Mouse (Mus musculus) c-Kit-positive CD71-positive TER-119-positive erythroid progenitor cells, embryonic 14.5 days (primary cell): ENCODE measurements around the gene Coq8b.
A peak's percentile ranks its signal among the peaks of the same experiment; 100 is the strongest.

Experiments
- DNase-seq: peaks from one replicate; pipeline ENCODE4 v3.0.0-alpha.2; 2013; ENCODE audit warnings: low spot score

Coq8b gene

DNA sequence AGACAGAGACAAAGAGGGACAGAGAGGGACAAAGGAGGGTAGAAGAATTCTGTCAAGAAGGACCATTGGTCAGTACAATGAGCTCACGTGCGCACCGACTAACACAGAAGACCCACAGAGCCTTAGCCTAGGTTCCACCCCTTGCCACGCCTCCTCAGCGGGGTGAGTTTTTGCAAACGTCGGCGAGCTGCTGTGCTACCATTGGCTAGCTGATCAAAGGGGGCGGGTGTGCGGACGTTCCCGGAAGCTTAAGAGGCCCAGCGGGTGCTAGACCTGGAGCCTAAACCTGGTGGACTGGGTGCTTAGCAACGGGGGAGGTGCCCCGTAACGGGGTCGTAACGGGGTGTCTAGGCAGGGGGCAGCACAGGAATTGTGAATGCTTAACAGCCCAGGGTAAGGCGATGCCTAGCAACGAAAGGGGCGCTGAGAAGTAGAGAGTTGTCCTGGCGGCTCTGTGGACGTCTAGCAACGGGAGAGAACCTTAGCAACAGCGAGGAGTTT is at the start of gene Coq8b:
Coq8b (plus strand) TSS at position 243 of the 501 bp plus-strand sequence.
- DNase-seq = peak; percentile 93

GRCm38 (mm10) chr7:27184964-27185363 is 47.9 kb upstream of the Coq8b start:
- peak; percentile 36 for DNase-seq

DNA sequence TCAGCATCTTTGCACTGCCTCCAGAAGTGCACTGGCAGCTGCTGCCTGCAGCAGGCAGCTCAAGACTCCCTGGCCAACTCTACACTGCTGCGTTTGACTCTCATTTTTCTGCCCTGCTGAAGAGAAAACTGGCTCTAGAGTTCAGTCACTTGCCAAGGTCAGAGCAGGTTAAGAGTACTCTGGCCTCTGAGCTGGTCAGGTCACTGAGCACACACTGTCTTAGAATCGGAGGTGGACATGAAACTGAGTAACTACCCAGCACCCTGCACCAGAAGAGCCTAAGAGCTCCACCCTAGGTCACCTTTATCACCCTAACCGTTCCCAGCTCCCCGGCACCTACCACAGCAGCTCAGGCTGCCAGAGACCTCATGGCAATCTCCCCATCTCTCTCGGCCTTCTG is 46.8 kb upstream of the Coq8b start:
- no peak for DNase-seq

GRCm38 (mm10) chr7:27189271-27189931 is 43.4 kb upstream of the Coq8b start:
- no peak for DNase-seq

- no peak for DNase-seq
Measured at GRCm38 (mm10) chr7:27192434-27192833, 40.4 kb upstream of the Coq8b start.

DNA sequence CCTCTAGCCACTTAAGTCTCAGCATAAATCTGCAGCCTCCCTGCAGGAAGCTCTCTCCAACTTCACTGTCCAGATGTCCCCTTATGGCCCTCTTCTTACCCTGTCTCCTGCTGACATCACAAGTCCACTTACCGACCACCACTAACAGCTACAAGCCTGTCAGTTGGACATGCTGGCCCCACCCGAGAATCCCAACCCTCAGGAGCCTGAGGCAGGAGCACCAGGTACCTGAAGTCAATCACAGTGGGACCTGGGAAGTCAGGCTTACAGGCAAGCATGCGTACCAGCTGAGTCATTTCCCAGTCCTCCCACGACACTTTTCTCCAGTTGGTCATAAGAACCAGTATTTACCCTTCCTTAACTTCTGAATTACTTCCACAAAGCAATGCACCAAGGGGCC is 39.1 kb upstream of the Coq8b start:
- no peak for DNase-seq

GRCm38 (mm10) chr7:27195681-27196611 is 36.9 kb upstream of the Coq8b start, which contains the start of the genes BC024978 and Snrpa:
BC024978 (plus strand) TSS chr7:27195781.
Snrpa (minus strand) TSS chr7:27196271.
- peak; percentile 99 for DNase-seq

GRCm38 (mm10) chr7:27197136-27197535 is 35.7 kb upstream of the Coq8b start:
- DNase-seq = no peak

GRCm38 (mm10) chr7:27197634-27198033 is 35.2 kb upstream of the Coq8b start:
- no peak for DNase-seq

- DNase-seq = no peak
Measured at GRCm38 (mm10) chr7:27198355-27198754, 34.5 kb upstream of the Coq8b start.

DNA sequence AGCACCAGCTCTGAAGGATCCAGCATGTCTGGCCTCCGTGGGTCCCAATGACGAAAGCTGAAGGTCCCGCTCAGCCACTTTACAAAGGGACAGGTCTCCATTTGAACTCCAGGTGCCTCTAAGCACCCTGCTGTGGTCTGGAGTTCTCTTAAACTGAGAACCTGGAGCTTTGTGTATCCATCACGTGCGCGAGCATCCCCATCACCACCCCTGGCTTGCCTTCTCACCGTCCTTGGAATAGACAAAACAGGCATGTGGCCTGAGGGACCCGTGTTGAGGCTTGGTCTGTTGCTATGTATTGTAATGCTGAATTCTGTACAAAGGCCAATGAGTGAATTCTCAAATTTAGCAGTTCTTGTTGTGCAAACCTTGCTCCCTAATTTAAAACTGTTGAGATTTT is 34.0 kb upstream of the Coq8b start:
- no peak for DNase-seq

DNA sequence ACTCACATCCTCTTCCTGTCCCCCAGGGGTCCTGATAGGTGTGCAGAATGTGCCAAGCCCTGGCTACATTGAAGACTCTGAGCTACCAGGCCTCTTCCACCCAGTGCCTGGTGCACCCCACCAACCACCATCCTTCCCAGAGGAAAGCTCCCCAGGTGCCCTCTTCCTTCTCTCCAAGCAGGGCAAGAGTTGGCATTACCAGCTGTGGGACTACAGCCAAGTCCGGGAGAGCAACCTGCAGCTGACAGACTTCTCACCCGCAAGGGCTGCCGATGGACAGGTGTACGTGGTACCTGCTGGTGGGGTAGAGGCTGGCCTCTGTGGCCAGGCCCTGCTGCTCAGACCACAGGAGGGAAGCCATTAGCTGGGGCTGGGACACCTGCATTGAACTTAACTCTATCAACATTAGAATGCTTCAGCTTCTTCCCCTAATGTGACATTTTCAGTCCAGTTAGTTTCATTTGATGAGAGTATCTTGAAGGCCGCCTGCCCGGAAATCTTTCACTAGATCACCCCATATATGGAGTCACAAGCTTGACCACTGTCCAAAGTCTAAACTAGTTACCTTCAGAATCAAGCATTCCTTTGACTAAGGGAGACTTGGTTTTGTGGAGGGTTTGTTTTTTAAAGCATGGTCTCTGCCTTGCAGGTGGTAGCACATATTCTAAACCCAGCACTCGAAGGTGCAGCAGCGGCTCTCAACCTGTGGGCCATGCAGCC is 28.9 kb upstream of the Coq8b start:
- DNase-seq = no peak

- no peak for DNase-seq
Measured at GRCm38 (mm10) chr7:27212626-27213025, 20.2 kb upstream of the Coq8b start.

DNA sequence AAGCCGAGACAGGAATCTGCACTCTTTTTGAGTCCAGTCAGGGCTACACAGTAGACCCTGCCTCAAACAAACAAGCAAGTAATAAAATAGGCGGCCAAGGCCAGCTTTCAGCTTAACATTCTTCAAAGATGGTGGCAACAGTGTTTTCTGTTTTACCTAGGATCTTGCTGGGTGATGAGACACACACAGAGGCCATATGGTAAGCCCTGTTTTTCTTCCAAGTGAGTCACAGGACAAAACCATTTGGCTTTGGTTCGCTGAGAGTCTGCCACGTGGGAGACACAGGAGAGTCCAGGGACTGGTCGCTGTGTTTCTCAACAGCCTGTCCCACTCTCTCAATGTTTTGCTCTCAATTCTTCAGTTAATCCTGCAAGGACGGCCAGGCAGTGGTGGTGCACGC is 14.2 kb upstream of the Coq8b start:
- no peak for DNase-seq

DNA sequence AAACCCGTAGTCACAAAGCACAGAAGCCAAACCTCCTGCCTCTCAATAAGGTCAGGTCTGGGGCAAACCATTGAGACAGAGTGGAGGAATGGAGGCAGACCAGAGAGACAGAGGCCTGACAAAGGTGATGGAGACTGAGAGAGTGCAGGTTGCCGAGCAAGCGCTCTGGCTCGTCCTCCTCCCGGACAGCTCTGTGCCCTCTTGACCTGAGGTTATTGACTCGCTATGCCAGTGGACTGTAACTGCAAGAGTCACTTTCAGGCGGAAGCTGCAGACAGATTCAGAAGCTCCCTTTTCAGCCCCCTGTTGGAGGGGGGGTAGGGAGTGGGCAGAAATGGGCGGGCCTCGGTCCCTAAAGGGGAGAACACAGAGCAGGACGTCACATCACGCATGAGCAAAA is 12.9 kb upstream of the Coq8b start:
- no peak for DNase-seq

DNA sequence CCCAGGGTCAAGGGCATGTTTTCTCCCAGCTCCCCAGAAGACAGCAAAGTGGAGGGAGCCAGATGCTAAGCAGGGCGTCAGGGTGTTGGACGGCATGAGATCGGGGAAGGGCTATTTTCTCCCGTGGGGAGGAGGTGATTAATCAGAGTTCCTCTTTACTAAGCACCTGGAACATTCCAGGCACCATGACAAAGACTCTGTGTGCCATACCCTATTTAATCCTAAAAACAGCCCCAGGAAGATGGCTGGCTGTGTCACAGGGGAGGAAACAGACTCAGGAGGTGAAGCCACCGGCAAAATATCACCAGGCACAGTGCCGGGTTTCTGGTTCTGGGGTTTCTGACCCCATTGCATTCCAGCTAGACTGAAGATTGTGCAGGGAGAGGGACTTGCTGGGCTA is 10.9 kb upstream of the Coq8b start:
- no peak for DNase-seq

GRCm38 (mm10) chr7:27222538-27222937 is 10.3 kb upstream of the Coq8b start:
- DNase-seq = peak; percentile 64

DNA sequence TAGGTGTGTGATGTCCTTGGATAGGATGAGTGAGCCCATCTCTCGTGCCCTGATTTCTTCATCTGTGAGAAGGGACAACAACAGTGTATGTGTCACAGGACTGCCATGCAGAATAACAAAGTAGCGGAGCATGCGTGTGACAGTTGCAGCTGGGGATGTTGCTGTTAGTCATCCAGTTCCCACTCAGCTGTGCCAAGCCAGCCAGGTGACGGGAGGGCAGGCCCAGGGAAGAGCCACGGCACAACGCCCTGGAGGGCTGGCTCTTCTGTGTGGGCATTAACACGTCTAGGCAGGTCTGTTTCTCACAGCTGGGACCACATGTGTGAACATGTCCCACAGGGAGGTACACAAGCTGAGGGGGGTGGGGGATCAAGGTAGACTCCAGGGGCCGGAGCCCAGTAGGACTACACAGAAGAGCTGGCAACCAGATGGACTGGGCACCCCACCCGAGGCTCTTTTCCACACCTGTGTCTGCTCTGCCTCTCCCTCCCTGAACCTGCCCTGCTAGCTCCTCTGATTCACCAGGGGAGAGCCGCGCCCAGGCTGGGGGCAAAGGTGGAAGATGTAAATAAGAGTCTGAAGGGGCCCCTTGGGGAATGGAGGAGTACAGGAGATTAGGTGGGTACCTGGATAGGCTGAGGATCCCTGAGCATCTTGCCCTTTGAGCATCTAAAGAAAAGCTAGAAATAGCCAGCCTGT is 7.8 kb upstream of the Coq8b start:
- DNase-seq = no peak

DNA sequence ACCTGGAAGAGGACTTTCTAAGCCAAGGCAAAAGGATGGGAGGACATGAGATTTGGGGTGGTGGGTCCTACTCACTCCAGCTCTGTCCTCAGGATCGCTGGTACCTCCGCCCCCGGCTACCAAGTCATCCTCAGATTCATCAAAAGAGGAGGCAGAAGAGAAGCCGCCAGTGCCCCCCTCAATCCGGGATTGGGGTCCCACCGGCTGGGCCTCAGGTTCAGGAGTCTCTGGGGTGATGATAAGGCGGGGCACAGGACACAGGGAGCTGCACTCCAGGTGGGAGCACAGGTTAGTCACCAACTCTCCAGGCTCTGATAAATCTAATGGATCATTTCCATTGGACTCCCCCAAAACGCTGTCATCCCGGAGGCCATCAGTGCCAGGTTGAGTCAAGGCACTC is 5.5 kb upstream of the Coq8b start:
- DNase-seq = no peak

DNA sequence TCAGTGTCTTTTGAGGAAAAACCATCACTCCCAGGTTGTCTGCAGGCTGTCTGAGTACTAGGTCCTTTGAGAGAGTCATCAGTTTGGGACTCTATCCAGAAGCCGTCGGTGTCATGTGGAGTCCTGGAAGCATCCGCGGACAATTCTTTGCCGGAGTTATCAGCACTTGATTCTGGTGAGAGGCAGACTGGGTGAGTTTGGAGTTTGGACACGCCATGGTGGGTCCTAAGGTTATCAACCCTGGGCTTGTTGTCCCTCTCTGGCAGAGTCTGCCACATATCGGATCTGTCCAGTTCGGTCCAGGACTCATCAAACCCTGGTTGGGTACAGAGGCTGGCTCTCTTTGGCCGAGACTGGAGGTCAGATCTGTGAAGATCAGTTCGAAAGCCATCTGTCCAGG is 5.1 kb upstream of the Coq8b start:
- peak; percentile 29 for DNase-seq

DNA sequence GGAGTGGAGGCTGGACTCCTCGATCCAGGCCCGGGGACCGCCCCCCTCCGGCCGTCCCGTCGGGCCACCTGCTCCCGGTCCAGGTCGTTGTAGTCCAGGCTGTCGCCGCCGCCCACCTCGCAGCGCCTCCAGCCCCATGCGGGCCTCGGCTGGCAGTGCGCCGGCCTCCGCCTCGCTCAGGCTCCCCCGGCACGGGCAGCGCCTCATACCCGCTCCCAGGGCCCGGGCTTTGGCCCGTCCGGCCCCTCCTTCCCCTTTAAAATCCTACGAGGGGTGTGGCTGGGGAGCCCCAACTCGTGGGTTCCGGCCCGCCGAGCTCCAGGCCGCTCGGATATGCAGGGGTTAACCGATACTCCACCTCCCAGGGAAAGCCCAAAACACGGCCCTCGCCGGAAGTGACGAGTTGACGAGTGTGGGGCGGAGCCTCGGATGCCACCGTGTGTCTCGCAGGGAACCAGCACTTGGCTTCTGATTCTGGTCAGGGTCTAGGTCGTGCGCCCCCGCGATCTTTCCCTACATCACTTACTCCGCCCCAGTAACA is 4.5 kb upstream of the Coq8b start, which contains the start of gene Itpkc:
Itpkc (minus strand) TSS at position 381 of the 541 bp plus-strand sequence.
- peak; percentile 92 for DNase-seq
